Mouse (Mus musculus) heart, embryonic 15.5 days (tissue): ENCODE results near the gene Bysl. TPM values are rescaled to one million over a fixed set of nuclear protein-coding genes. Genes with fewer than 3 reads are reported as not detected.
"Not testable (repeated sequence)": the region's sequence is repeated elsewhere in the genome, so short reads cannot be mapped to it uniquely, and the experiment has no call there.

Experiments
- ATAC-seq: fragments of 200-750 bp; cut with Nextera tagmentation; replicated peaks from 2 replicates; pipeline ENCODE4 v1.8.0; 2017; ENCODE audit warnings: low read depth, moderate TSS enrichment; ENCODE audit not compliant: insufficient number of reproducible peaks, insufficient read depth, low FRiP score
- H3K27ac ChIP-seq: fragments of 300-500 bp; sonication (generic); 2 replicates; pipeline ENCODE4 v1.5.1; 2015; ENCODE audit warnings: mild to moderate bottlenecking, inconsistent platforms
- H3K27me3 ChIP-seq: fragments of 300-500 bp; sonication (generic); 2 replicates; pipeline ENCODE4 v1.6.1; 2015; ENCODE audit warnings: inconsistent platforms
- H3K36me3 ChIP-seq: fragments of 300-500 bp; sonication (generic); 2 replicates; pipeline ENCODE4 v1.6.1; 2015; ENCODE audit warnings: mild to moderate bottlenecking, inconsistent platforms
- H3K4me1 ChIP-seq: fragments of 300-500 bp; sonication (generic); replicated peaks from 2 replicates; pipeline ENCODE4 v1.6.1; 2015; ENCODE audit warnings: inconsistent platforms
- H3K4me2 ChIP-seq: fragments of 300-500 bp; sonication (generic); 2 replicates; pipeline ENCODE4 v1.6.1; 2015; ENCODE audit warnings: inconsistent platforms, mild to moderate bottlenecking, moderate library complexity
- H3K4me3 ChIP-seq: fragments of 300-500 bp; sonication (generic); 2 replicates; pipeline ENCODE4 v1.5.1; 2015; ENCODE audit warnings: mild to moderate bottlenecking, inconsistent platforms
- H3K9ac ChIP-seq: fragments of 300-500 bp; sonication (generic); 2 replicates; pipeline ENCODE4 v1.6.1; 2015; ENCODE audit warnings: mild to moderate bottlenecking, inconsistent platforms
- H3K9me3 ChIP-seq: fragments of 300-500 bp; sonication (generic); replicated peaks from 2 replicates; pipeline ENCODE4 v1.6.1; 2016; ENCODE audit warnings: inconsistent platforms
- WGBS: fragments of 180-500 bp; shearing (Covaris S2); methylation state at CpG from one replicate; pipeline ENCODE4 v1.1.7; 2015; ENCODE audit warnings: mixed read lengths; 5-methylcytosine and 5-hydroxymethylcytosine counted together
- polyA plus RNA-seq: library from polyadenylated mRNA; unstranded; fragments of >200 nt; fragmentation: Nextera tagmentation; extraction: Ambion mirVana; gene quantifications from 2 replicates; pipeline ENCODE4 v1.2.1, GENCODE M21; 2015

Gene Bysl
- polyA plus RNA-seq, 1 experiment from 2014 or later: 18.2 TPM

GRCm38 (mm10) chr17:47630678-47631065 lies 19.4 kb upstream of the Bysl start, which contains the start of gene Usp49:
Gene Usp49, plus strand, starts transcription at chr17:47630690.
- Histone ChIP-seq H3K9ac (peak within 1 kb of the TSS; percentile 81), H3K9me3 (no peaks in the 10 kb centered on the region), H3K36me3 (0 out of 2 replicates have a peak, but pooled peaks cover 4% of the 10 kb centered on the region), H3K27me3 (no peaks in the 10 kb centered on the region), H3K27ac (peak within 1 kb of the TSS; percentile 93), H3K4me2 (peak within 1 kb of the TSS; percentile 98), H3K4me3 (peak within 1 kb of the TSS; percentile 85), H3K4me1 (peaks cover 26% of the 10 kb centered on the region)
- no peak for ATAC-seq
- 3% methylated on average over 3 of the region's 3 CpGs for WGBS

- H3K9ac ChIP-seq: peak overlapping the region; percentile 81
- no peaks in the 10 kb centered on the region for H3K27me3 ChIP-seq
- peak overlapping the region; percentile 98 for H3K4me2 ChIP-seq
- peaks cover 26% of the 10 kb centered on the region for H3K4me1 ChIP-seq
- peak overlapping the region; percentile 85 for H3K4me3 ChIP-seq
- H3K9me3 ChIP-seq: no peaks in the 10 kb centered on the region
- ATAC-seq: peak; percentile 19
- 0 out of 2 replicates have a peak, but pooled peaks cover 8% of the 10 kb centered on the region for H3K36me3 ChIP-seq
- peak overlapping the region; percentile 93 for H3K27ac ChIP-seq
- under 1% methylated on average over 61 of the region's 61 CpGs for WGBS
Measured at GRCm38 (mm10) chr17:47629717-47630677, 18.7 kb upstream of the Bysl start.

GRCm38 (mm10) chr17:47628851-47629676 lies 17.8 kb upstream of the Bysl start:
- Histone ChIP-seq H3K4me2 (peak overlapping the region; percentile 98), H3K9me3 (no peaks in the 10 kb centered on the region), H3K27me3 (no peaks in the 10 kb centered on the region), H3K36me3 (peaks cover 14% of the 10 kb centered on the region), H3K9ac (peak overlapping the region; percentile 81), H3K27ac (peak overlapping the region; percentile 93), H3K4me1 (peaks cover 26% of the 10 kb centered on the region), H3K4me3 (peak overlapping the region; percentile 85)
- WGBS: under 1% methylated on average over 62 of the region's 63 CpGs
- ATAC-seq: peak; percentile 94

DNA sequence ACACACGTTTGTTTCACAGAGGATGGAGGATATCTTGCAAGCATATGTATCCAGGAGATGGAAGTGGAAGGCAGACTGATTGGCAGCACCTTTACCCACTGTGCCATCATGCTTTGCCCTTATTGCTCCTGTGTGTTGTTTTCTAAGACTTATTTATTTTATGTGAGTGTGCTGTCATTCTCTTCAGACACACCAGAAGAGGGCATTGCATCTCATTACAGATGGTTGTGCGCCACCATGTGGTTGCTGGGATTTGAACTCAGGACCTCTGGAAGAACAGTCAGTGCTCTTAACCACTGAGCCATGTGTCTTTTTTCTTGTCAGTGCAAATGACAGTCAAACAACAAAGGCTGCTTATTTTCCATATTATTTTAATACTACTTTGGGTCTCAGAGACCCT lies 16.5 kb upstream of the Bysl start:
- Histone ChIP-seq H3K36me3 (peaks cover 26% of the 10 kb centered on the region), H3K4me1 (peaks cover 26% of the 10 kb centered on the region), H3K27me3 (no peaks in the 10 kb centered on the region), H3K9ac (no peak overlapping the region), H3K4me3 (peak overlapping the region; percentile 85; the same call in 1 of the 2 replicates), H3K27ac (peak overlapping the region; percentile 93; the same call in 1 of the 2 replicates), H3K9me3 (no peaks in the 10 kb centered on the region), H3K4me2 (peak overlapping the region; percentile 98; the same call in 1 of the 2 replicates)
- no peak for ATAC-seq
- 77% methylated on average over 2 of the region's 2 CpGs for WGBS

GRCm38 (mm10) chr17:47626031-47626430 lies 14.7 kb upstream of the Bysl start:
- Histone ChIP-seq H3K27ac (no peak overlapping the region), H3K27me3 (no peaks in the 10 kb centered on the region), H3K4me1 (peaks cover 22% of the 10 kb centered on the region), H3K4me2 (no peak overlapping the region), H3K9ac (no peak overlapping the region), H3K4me3 (no peak overlapping the region), H3K36me3 (peaks cover 37% of the 10 kb centered on the region), H3K9me3 (no peaks in the 10 kb centered on the region)
- 87% methylated on average over 5 of the region's 5 CpGs for WGBS
- no peak for ATAC-seq

GRCm38 (mm10) chr17:47625088-47625487 lies 13.8 kb upstream of the Bysl start:
- H3K27me3 ChIP-seq: no peaks in the 10 kb centered on the region
- no peak overlapping the region for H3K4me2 ChIP-seq
- peaks cover 13% of the 10 kb centered on the region for H3K4me1 ChIP-seq
- 88% methylated on average over 2 of the region's 2 CpGs for WGBS
- H3K4me3 ChIP-seq: no peak overlapping the region
- peaks cover 37% of the 10 kb centered on the region for H3K36me3 ChIP-seq
- H3K27ac ChIP-seq: no peak overlapping the region
- no peak for ATAC-seq
- no peaks in the 10 kb centered on the region for H3K9me3 ChIP-seq
- H3K9ac ChIP-seq: no peak overlapping the region

- peaks cover 11% of the 10 kb centered on the region for H3K4me1 ChIP-seq
- ATAC-seq, H3K27me3 ChIP-seq, H3K9ac ChIP-seq, H3K9me3 ChIP-seq, H3K27ac ChIP-seq, H3K4me3 ChIP-seq, H3K4me2 ChIP-seq: not testable (repeated sequence)
- WGBS: 88% methylated on average over 4 of the region's 5 CpGs
- H3K36me3 ChIP-seq: peaks cover 37% of the 10 kb centered on the region
Measured at GRCm38 (mm10) chr17:47624572-47624971, 13.3 kb upstream of the Bysl start.

GRCm38 (mm10) chr17:47622912-47623554 lies 11.7 kb upstream of the Bysl start:
- Histone ChIP-seq H3K4me1 (peaks cover 3% of the 10 kb centered on the region), H3K9ac (no peak overlapping the region), H3K9me3 (no peaks in the 10 kb centered on the region), H3K4me3 (no peak overlapping the region), H3K27ac (no peak overlapping the region), H3K36me3 (peaks cover 44% of the 10 kb centered on the region), H3K27me3 (no peaks in the 10 kb centered on the region), H3K4me2 (no peak overlapping the region)
- WGBS: 92% methylated on average over 14 of the region's 14 CpGs
- ATAC-seq: no peak

- H3K36me3 ChIP-seq: peaks cover 40% of the 10 kb centered on the region
- ATAC-seq: no peak
- no peaks in the 10 kb centered on the region for H3K9me3 ChIP-seq
- WGBS: 83% methylated on average over 13 of the region's 13 CpGs
- H3K27ac ChIP-seq: no peak overlapping the region
- H3K4me1 ChIP-seq: no peaks in the 10 kb centered on the region
- no peak overlapping the region for H3K4me2 ChIP-seq
- no peak overlapping the region for H3K9ac ChIP-seq
- no peak overlapping the region for H3K4me3 ChIP-seq
- no peaks in the 10 kb centered on the region for H3K27me3 ChIP-seq
Measured at GRCm38 (mm10) chr17:47618556-47619311, 7.4 kb upstream of the Bysl start.

- no peaks in the 10 kb centered on the region for H3K9me3 ChIP-seq
- 84% methylated on average over 9 of the region's 9 CpGs for WGBS
- no peak overlapping the region for H3K27ac ChIP-seq
- H3K27me3 ChIP-seq: no peaks in the 10 kb centered on the region
- H3K36me3 ChIP-seq: peaks cover 31% of the 10 kb centered on the region
- no peak overlapping the region for H3K4me3 ChIP-seq
- no peak overlapping the region for H3K4me2 ChIP-seq
- ATAC-seq: no peak
- H3K9ac ChIP-seq: no peak overlapping the region
- H3K4me1 ChIP-seq: peaks cover 3% of the 10 kb centered on the region
Measured at GRCm38 (mm10) chr17:47617605-47618307, 6.5 kb upstream of the Bysl start.
